Mouse (Mus musculus) cerebral cortex, adult 2 months (tissue): Measurements from ENCODE around the gene Nfe2l2.

Experiments
- WGBS: fragments of 180-500 bp; shearing (Covaris S2); methylation state at CpG from one replicate; pipeline ENCODE4 v1.1.7; 2018; 5-methylcytosine and 5-hydroxymethylcytosine counted together

Nfe2l2 gene

DNA sequence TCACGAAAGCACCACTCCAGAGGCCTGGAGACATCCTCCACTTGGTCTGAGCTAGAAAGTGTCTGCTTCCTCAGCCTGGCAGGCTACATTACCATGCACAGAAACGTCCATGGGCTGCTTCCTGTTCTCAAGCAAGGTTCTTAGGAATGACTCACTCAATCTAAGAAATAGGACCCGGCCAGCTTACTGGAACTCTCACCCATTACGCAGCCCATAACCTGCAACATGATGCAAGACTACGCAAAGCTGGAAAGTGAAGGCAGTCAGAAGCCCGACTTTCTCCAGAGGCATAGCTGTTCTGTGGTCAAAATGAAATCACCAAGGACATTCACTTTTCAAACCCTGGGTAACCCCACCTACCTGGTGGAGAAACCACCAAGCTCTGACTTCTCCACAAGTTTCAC, 19.0 kb downstream of the Nfe2l2 start:
- WGBS = 76% methylated on average over 6 of the region's 6 CpGs

- 80% methylated on average over 3 of the region's 3 CpGs for WGBS
Observed at GRCm38 (mm10) chr2:75684526-75684925, 19.9 kb downstream of the Nfe2l2 start.

DNA sequence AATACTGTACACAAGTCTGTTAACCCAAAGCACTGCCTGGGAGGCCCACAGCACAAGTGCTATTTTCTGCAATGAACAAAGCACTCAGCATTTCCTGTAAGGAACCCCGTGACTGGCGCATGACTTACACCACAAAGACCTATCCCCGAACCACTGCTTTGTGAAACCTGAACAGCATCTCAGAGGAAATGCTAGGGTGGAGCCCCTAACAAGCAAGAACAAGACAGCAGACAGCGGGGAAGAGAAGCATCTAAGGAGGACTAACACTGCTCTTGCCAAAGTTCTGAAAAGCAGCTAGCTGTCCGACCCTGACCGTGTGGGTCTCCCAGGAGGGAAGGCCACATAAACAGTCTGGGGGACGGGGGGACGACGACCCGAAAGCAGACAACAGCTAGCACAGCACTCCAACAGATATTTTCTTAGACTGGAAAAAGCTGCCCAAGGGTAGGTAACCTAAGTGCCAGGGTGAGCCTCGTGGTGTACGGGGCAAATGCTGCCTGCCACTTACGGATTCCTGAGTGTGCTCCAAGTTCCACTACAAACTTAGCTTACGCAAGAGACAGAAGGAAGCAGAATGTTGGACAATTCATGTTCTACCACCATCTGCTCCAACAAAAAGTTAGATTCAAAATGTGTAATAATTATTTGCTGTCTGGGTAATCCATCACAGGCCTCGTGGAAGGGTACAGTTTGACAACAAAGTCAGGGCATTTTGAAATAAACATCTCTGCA, 21.3 kb downstream of the Nfe2l2 start:
- 51% methylated on average over 15 of the region's 15 CpGs for WGBS

- whole genome bisulfite sequencing = 82% methylated on average over 7 of the region's 7 CpGs
Observed at GRCm38 (mm10) chr2:75681439-75681838, 23.0 kb downstream of the Nfe2l2 start.

- 91% methylated on average over 8 of the region's 8 CpGs for WGBS
Observed at GRCm38 (mm10) chr2:75679947-75680346, 24.5 kb downstream of the Nfe2l2 start.

DNA sequence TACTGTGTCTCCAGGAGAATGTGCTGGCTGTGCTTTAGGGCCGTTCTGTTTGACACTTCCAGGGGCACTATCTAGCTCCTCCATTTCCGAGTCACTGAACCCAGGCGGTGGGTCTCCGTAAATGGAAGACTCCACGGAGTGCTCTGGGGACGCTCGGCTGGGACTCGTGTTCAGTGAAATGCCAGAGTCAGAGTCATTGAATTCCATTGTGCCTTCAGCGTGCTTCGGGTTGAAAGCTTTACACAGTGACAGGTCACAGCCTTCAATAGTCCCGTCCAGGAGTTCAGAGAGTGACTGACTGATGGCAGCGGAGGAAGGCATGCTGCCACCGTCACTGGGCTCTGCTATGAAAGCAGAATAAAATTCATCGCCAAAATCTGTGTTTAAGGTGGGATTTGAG, 27.9 kb downstream of the Nfe2l2 start:
- WGBS = 87% methylated on average over 14 of the region's 14 CpGs

DNA sequence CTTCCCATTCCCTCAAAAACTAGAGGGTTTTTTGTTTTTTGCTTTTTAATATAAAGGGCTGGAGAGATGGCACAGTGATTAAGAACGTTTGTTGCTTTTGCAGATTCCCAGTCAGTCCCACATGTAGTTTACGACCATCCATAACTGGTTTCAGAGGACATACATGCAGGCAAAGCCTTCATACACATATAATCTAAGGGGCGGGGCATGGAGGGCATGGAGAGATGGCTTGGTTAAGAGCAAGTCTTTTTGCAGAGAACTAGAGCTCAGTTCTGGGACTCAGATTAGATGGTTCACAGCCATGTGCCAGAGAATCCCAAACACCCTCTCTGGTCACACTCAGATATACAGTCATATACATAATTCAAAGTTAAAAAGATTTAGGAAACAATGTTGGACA, 31.9 kb downstream of the Nfe2l2 start:
- 78% methylated on average over 3 of the region's 3 CpGs for WGBS

DNA sequence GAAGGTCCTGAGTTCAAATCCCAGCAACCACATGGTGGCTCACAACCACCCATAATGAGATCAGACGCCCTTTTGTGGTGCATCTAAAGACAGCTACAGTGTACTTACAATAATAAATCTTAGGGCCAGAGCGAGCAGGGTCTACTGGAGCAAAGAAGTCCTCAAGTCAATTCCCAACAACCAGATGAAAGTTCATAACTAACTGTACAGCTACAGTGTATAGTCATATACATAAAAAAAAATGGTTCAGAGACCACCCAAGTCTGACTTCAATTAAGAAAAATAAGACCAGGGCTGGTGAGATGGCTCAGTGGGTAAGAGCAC, 33.1 kb downstream of the Nfe2l2 start:
- WGBS = 84% methylated on average over 2 of the region's 2 CpGs

GRCm38 (mm10) chr2:75670446-75671336, 33.8 kb downstream of the Nfe2l2 start:
- 78% methylated on average over 6 of the region's 6 CpGs for WGBS

GRCm38 (mm10) chr2:75669491-75670445, 34.7 kb downstream of the Nfe2l2 start:
- WGBS = 46% methylated on average over 14 of the region's 14 CpGs

DNA sequence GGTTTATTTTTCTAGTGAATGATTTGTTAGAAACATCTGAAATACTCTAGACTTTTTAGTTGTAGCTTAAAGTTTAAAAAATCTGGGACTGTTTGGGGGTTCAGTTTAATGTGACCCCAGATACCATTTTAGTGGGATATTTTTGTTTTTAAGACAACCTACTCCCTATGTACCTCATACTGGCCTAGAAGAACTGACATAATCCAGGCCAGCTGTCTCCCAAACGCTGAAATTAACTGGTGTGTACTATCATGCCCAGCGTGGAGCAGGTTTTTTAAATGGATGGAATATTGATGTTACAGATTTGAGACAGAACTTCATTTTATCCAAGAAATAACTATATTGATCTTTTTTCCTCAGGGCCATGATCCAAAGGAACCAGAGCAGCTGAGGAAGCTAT, 43.3 kb downstream of the Nfe2l2 start:
- 9% methylated on average over 2 of the region's 2 CpGs for WGBS

- WGBS = 4% methylated on average over 15 of the region's 15 CpGs
Observed at GRCm38 (mm10) chr2:75660255-75660948, 44.0 kb downstream of the Nfe2l2 start.

GRCm38 (mm10) chr2:75659629-75659960, 44.8 kb downstream of the Nfe2l2 start:
- WGBS = under 1% methylated on average over 44 of the region's 47 CpGs

DNA sequence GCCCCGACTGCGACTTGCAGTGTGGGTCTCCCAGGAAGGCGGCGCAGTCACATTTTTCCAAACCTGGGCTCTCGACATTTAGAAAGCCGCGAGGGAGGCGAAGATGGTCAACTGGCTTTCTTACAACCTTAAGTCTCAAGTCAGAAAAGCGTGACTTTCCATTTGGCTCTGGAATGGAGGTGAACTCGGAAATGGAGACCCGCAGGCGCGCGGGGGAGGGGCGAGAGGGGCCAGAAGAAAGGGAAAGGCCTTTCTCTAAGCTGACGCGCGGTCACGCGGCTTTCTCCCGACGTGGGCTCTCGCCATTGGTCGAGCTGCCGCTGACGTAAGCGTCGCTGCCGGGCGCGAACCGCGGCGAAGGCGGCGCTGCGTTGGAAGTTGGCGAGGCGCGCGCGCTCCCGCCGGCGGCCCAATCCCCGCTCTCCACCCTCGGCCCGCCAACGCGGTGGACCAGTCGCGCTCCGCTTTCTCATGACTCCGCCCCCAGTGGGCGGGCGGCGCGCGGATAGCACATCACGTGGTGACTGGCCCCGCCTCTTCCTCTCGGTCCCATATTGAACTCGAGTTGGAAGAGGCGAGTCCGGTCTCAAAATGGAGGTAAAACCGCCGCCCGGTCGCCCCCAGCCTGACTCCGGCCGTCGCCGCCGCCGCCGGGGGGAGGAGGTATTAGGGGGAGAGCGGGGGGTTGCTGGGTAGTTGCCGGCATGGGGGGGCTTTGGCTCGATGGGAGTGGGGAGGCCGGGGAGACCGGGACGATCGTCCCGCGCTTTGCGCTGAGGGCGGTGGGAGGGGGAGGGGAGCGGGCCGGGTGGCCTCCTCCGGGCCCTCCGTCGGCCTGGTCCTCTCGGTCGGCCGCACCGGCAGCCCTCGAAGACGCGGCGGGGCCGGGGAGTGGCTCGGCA, 45.5 kb downstream of the Nfe2l2 start, which contains the start of gene Hnrnpa3:
Gene Hnrnpa3 (plus strand): TSS at position 535 of the 902 bp plus-strand sequence.
- WGBS = under 1% methylated on average over 91 of the region's 102 CpGs

DNA sequence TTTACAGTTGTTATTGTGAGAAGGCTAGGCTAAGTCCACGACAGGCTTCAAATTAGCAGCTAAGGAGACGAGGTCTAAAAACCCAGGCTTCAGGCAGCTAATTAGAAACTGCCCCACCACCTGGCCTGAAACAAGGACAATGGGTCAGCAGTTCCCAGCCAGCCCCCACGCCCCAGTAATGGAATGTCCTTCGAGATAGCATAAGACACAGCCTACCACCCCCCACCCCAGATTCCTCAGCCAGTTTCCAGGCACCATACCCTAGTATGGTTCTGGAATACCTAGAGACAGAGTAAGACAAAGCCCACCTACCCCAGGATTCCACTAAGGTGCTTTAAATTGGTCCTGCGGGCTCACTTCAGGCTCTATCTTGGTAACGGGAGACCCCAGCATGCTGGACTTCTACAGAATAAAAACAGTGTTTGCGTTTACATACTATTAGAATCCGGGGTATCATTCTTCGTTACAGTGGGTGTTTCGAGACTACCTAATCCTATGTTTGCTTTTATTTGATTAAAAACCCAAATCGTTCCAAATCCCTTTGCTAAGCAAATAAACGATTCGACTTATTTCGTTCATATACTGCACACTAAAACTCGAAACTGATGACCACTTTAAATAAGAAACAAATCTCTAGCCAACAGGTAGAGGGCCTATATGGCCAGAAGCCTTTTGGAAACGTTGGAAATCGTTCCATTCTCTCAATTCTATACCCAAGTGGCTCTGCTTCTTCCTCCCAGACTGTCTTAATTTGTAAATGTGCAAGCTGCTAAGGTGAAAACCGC, 46.3 kb downstream of the Nfe2l2 start:
- 5% methylated on average over 18 of the region's 18 CpGs for WGBS

GRCm38 (mm10) chr2:75656924-75657323, 47.5 kb downstream of the Nfe2l2 start:
- 91% methylated on average over 5 of the region's 5 CpGs for WGBS

DNA sequence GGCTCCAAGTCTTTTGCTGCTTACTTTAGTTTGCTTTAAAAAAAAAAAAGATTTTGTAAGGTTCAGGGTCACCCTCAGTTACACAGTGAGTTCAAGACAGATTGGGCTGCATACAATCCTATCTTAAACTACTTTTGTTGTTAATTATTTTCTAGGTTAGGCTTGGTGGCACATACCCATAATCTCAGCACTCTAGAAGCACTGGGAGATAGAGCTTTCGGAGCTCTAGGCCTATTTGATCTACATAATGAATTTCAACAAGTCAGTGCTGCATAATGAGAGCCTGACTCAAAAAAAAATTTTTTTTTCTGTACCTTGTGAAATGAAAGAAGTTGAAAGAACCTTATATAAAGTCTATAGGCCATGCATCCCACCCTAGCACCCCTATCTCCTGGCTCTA, 49.8 kb downstream of the Nfe2l2 start:
- 73% methylated on average over 1 of the region's 1 CpGs for WGBS

GRCm38 (mm10) chr2:75650437-75650836, 54.0 kb downstream of the Nfe2l2 start:
- WGBS = 81% methylated on average over 1 of the region's 1 CpGs

GRCm38 (mm10) chr2:75645251-75645650, 59.2 kb downstream of the Nfe2l2 start:
- WGBS = 88% methylated on average over 12 of the region's 12 CpGs
